Mouse (Mus musculus): ENCODE results near the gene Rpl7a. TPM values are rescaled to one million over a fixed set of nuclear protein-coding genes. Genes with fewer than 3 reads are reported as not detected.

Rpl7a gene
- polyA plus RNA-seq, 1 experiment from 2014 or later: 566 TPM

DNA sequence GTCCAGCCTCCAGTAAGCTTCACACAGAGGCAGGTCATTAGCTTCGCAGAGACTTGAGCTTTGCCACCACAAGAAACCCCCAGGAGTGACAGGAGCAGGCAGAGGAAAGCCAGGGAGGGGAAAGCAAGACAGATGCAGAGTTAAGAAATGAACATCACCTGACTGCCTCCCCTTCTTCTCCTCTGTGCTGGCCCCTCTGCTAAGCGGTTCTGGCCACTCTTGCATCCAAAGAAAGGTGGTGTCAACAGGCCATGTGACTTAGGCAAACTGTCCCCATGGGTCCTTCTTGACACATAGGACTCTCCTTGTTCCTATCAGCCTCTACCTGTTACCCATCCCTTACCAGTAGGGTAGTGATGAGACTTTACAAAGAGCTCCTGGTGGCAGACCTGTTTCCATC lies 4.6 kb upstream of the Rpl7a start:
- Histone ChIP-seq H3K27me3 (ENCODE audit: insufficient read depth, poor library complexity, severe bottlenecking) (no peaks in the 10 kb centered on the region), H3K4me1 (replicated peaks) (peaks cover 55% of the 10 kb centered on the region), H3K27ac (no peak overlapping the region), H3K4me3 (0 out of 2 replicates have a peak overlapping the region, but pooled peaks have one; percentile 13), H3K36me3 (peaks cover 51% of the 10 kb centered on the region), H3K9me3 (no peaks in the 10 kb centered on the region)
- 93% methylated on average over 2 of the region's 2 CpGs for WGBS
- DNase-seq (ENCODE audit: low spot score): no peak

GRCm38 (mm10) chr2:26906431-26906830 lies 4.1 kb upstream of the Rpl7a start:
- H3K27ac ChIP-seq: no peak overlapping the region
- H3K4me3 ChIP-seq: no peak overlapping the region
- H3K9me3 ChIP-seq: no peaks in the 10 kb centered on the region
- peaks cover 51% of the 10 kb centered on the region for H3K4me1 ChIP-seq (replicated peaks)
- DNase-seq (ENCODE audit: low spot score): no peak
- peaks cover 54% of the 10 kb centered on the region for H3K36me3 ChIP-seq
- no peaks in the 10 kb centered on the region for H3K27me3 ChIP-seq (ENCODE audit: insufficient read depth, poor library complexity, severe bottlenecking)
- WGBS: 93% methylated on average over 3 of the region's 3 CpGs

DNA sequence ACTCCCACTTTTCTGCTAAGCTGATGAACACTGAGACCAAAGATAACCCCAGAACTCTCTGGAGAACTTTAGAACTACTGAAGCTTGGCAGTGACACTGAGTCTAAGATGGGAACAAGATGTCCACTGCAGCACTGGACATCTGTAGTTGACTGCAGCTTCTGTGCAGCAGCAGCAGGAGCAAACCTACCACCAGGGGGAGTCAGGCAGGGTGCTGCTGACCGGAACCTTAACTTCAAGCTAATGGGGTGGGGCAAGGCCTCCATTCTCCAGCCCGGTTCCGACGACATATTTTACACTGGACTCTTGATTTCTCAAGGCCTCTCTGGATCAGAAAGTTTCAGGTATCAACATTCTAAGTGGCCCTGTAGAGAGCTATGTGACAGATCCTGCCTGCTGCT lies 3.5 kb upstream of the Rpl7a start:
- 75% methylated on average over 4 of the region's 4 CpGs for WGBS
- Histone ChIP-seq H3K4me1 (replicated peaks) (peaks cover 51% of the 10 kb centered on the region), H3K36me3 (peaks cover 61% of the 10 kb centered on the region), H3K4me3 (no peak overlapping the region), H3K27me3 (ENCODE audit: insufficient read depth, poor library complexity, severe bottlenecking) (no peaks in the 10 kb centered on the region), H3K9me3 (no peaks in the 10 kb centered on the region), H3K27ac (no peak overlapping the region)
- peak; percentile 44 for DNase-seq (ENCODE audit: low spot score)

GRCm38 (mm10) chr2:26908710-26909386 lies 1.7 kb upstream of the Rpl7a start:
- H3K27ac ChIP-seq: peak overlapping the region; percentile 4; the same call in 1 of the 2 replicates
- H3K36me3 ChIP-seq: peaks cover 78% of the 10 kb centered on the region
- H3K4me1 ChIP-seq (replicated peaks): peaks cover 52% of the 10 kb centered on the region
- peak overlapping the region; percentile 95 for H3K4me3 ChIP-seq
- WGBS: 89% methylated on average over 18 of the region's 18 CpGs
- H3K9me3 ChIP-seq: no peaks in the 10 kb centered on the region
- no peaks in the 10 kb centered on the region for H3K27me3 ChIP-seq (ENCODE audit: insufficient read depth, poor library complexity, severe bottlenecking)
- DNase-seq (ENCODE audit: low spot score): no peak

DNA sequence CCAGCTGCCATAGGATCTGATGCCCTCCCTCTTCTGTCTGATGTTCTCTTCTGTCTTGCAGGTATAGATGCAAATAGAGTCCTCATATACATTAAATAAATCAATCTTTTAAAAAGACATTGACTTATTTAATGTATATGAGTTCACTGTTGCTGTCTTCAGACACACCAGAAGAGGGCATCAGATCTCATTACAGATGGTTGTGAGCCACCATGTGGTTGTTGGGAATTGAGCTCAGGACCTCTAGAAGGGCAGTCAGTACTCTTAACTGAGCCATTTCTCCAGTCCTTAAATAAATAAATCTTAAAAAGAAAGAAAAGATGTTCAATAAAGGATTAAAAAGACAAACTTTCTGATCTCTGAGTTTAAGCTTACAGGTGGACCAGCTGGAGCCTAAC lies 1.2 kb upstream of the Rpl7a start:
- DNase-seq (ENCODE audit: low spot score): no peak
- Histone ChIP-seq H3K9me3 (no peaks in the 10 kb centered on the region), H3K27ac (peak overlapping the region; percentile 95), H3K36me3 (peaks cover 80% of the 10 kb centered on the region), H3K4me1 (replicated peaks) (peaks cover 51% of the 10 kb centered on the region), H3K27me3 (ENCODE audit: insufficient read depth, poor library complexity, severe bottlenecking) (no peaks in the 10 kb centered on the region), H3K4me3 (peak overlapping the region; percentile 95)

DNA sequence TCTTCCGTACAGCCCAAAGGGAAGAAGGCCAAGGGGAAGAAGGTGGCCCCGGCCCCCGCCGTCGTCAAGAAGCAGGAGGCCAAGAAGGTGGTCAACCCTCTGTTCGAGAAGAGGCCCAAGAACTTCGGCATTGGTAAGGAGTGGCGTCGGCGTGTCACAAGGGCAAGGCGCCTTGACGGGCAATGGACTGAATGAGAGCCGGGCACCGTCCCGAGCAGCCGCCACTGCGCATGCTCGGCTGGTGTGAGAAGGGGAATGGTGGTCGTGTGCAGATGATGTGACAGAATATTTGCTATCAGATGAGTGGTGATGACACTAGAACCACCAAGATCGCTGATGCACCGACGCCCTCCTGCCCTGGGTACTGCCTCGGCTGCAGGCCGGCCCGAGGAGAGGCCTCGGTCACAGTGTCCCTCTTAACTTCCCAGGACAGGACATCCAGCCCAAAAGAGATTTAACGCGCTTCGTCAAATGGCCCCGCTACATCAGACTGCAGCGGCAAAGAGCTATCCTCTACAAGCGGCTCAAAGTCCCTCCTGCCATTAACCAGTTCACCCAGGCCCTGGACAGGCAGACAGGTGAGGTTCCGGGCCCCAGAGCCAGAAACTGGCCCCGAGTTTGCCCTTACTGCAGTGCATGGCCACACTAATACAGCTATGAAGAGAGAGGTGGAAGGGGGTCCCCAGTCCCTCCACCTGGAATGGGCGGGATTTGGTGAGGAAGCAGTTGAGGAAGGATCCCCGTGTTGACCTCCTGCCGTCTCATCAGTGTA lies 616 bp downstream of the Rpl7a start:
- under 1% methylated on average over 37 of the region's 37 CpGs for WGBS
- peaks cover 67% of the 10 kb centered on the region for H3K36me3 ChIP-seq
- no peak for DNase-seq (ENCODE audit: low spot score)
- no peaks in the 10 kb centered on the region for H3K27me3 ChIP-seq (ENCODE audit: insufficient read depth, poor library complexity, severe bottlenecking)
- H3K4me3 ChIP-seq: peak overlapping the region; percentile 95
- H3K4me1 ChIP-seq (replicated peaks): peaks cover 67% of the 10 kb centered on the region
- H3K27ac ChIP-seq: peak overlapping the region; percentile 95
- H3K9me3 ChIP-seq: no peaks in the 10 kb centered on the region

GRCm38 (mm10) chr2:26912253-26912770 lies 1.7 kb downstream of the Rpl7a start:
- 0 out of 2 replicates have a peak overlapping the region, but pooled peaks have one; percentile 23 for H3K27ac ChIP-seq
- WGBS: 79% methylated on average over 5 of the region's 5 CpGs
- peaks cover 58% of the 10 kb centered on the region for H3K36me3 ChIP-seq

DNA sequence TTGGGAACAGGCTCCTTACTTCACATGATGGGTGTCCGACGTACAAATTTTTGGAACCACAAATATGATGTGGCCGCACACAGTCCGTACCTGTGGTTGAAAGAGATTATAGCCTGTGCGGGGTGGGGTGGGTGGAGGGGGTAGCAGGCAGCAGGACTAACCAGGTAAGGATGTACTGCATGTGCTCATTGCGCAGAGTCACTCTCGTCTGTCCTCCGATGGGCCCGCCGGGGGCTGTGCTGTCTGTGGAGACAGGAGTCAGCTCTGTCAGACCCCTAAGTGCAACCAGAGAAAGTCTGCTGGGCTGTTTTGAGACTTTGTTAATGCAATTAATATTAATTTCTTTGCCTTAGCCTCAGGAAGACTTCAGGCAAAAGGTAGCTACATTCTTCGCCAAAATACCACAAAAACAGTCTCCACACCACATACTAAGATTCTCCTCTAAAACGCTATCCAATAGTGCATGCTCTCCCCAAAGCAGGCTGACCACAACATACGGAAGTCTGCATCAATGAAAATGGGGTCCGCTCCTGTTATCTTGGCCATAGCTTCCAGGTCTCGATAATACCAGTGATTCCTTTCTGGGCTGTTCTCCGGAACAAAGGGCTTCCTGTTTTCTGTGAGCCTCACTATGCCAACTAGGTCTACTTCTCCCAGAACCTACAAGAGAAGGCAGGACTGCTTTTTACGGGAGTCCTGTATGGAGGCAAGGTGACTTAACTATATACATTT lies 3.0 kb downstream of the Rpl7a start:
- 88% methylated on average over 17 of the region's 17 CpGs for WGBS
- DNase-seq (ENCODE audit: low spot score): no peak
- no peak overlapping the region for H3K4me3 ChIP-seq
- H3K36me3 ChIP-seq: peaks cover 58% of the 10 kb centered on the region
- H3K27ac ChIP-seq: no peak overlapping the region
- H3K4me1 ChIP-seq (replicated peaks): peaks cover 73% of the 10 kb centered on the region
- no peaks in the 10 kb centered on the region for H3K27me3 ChIP-seq (ENCODE audit: insufficient read depth, poor library complexity, severe bottlenecking)
- no peaks in the 10 kb centered on the region for H3K9me3 ChIP-seq

More at GRCm38 (mm10) chr2:26912253-26912770, 1.7 kb downstream of the Rpl7a start:
- Histone ChIP-seq H3K9me3 (no peaks in the 10 kb centered on the region), H3K4me1 (replicated peaks) (peaks cover 76% of the 10 kb centered on the region), H3K27me3 (ENCODE audit: insufficient read depth, poor library complexity, severe bottlenecking) (no peaks in the 10 kb centered on the region), H3K4me3 (peak overlapping the region; percentile 95)
- DNase-seq (ENCODE audit: low spot score): no peak

GRCm38 (mm10) chr2:26914148-26914941 lies 3.8 kb downstream of the Rpl7a start:
- Histone ChIP-seq H3K36me3 (peaks cover 60% of the 10 kb centered on the region), H3K4me1 (replicated peaks) (peaks cover 66% of the 10 kb centered on the region), H3K4me3 (peak overlapping the region; percentile 88), H3K27ac (no peak overlapping the region), H3K9me3 (no peaks in the 10 kb centered on the region), H3K27me3 (ENCODE audit: insufficient read depth, poor library complexity, severe bottlenecking) (no peaks in the 10 kb centered on the region)
- no peak for DNase-seq (ENCODE audit: low spot score)
- 65% methylated on average over 8 of the region's 8 CpGs for WGBS

DNA sequence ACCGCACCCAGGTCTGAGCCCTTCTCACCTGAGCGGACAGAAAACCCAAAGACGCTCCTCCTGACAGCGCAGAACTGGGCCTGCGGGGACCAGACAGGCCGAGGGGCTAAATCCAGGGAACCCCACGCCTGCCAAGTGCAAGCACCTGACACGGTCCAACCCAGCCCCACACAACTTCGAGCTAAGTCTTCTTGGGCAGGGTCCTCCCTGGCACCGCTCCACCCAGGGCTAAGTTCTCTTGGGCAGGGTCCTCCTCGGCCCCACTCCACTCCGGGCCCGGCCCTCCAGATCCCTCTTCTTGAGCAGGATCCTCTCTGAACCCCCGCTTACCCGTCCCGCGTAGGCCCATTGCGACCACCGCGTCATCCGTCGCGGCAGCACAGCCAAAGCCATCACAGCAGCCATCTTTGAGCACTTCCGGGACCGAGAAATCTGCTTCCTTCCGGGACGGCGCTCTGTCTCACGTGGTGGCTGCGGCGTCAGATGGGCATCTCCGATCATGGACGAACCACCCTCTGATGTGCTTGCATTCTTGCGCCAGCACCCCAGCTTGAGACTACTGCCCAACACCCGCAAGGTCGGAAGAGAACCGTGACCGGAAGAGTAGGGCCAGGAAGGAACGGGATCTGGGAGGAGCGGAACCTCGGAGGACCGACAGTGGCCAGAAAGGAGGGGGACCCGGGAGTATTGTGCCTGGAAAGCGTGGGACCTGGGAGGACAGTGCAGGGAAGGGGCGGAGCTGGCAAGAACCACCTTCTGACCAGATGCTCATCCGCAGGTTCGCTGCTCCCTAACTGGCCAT lies 5.6 kb downstream of the Rpl7a start, which contains the start of the genes Surf2 and Surf1:
Gene Surf2, plus strand, starts transcription at position 441 of the 802 bp plus-strand sequence.
Gene Surf1, minus strand, starts transcription at position 604 of the 802 bp plus-strand sequence.
- H3K9me3 ChIP-seq: no peaks in the 10 kb centered on the region
- peak within 1 kb of the TSS; percentile 88 for H3K4me3 ChIP-seq
- no peaks in the 10 kb centered on the region for H3K27me3 ChIP-seq (ENCODE audit: insufficient read depth, poor library complexity, severe bottlenecking)
- H3K27ac ChIP-seq: peak within 1 kb of the TSS; percentile 92
- peaks cover 78% of the 10 kb centered on the region for H3K36me3 ChIP-seq
- peaks cover 60% of the 10 kb centered on the region for H3K4me1 ChIP-seq (replicated peaks)
- WGBS: 2% methylated on average over 47 of the region's 47 CpGs
- peak; percentile 84 for DNase-seq (ENCODE audit: low spot score)

DNA sequence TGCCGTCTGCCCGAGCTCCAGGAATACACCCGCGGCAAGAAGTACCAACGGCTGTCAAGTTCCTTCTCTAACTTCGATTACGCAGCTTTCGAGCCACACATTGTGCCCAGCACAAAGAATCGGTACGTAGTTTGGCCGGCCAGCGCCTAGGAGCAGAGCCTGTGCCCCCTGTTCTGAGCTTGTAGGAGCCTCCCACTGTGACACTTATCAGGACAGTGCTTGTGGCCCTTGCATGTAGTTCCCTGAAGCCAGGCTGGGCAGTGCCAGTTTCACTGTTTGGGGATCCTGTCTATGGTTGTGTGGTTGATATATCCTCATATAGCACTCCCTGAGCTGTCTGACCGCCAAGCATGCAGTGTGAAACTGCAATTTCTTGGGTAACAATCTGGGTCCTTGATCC lies 6.2 kb downstream of the Rpl7a start:
- H3K27me3 ChIP-seq (ENCODE audit: insufficient read depth, poor library complexity, severe bottlenecking): no peaks in the 10 kb centered on the region
- H3K9me3 ChIP-seq: no peaks in the 10 kb centered on the region
- peaks cover 55% of the 10 kb centered on the region for H3K4me1 ChIP-seq (replicated peaks)
- 2% methylated on average over 13 of the region's 13 CpGs for WGBS
- H3K27ac ChIP-seq: peak overlapping the region; percentile 92
- H3K36me3 ChIP-seq: peaks cover 78% of the 10 kb centered on the region
- DNase-seq (ENCODE audit: low spot score): no peak
- peak overlapping the region; percentile 88 for H3K4me3 ChIP-seq

Measured in hindbrain, embryonic 10.5 days (tissue).